In the genomic region with DNA sequence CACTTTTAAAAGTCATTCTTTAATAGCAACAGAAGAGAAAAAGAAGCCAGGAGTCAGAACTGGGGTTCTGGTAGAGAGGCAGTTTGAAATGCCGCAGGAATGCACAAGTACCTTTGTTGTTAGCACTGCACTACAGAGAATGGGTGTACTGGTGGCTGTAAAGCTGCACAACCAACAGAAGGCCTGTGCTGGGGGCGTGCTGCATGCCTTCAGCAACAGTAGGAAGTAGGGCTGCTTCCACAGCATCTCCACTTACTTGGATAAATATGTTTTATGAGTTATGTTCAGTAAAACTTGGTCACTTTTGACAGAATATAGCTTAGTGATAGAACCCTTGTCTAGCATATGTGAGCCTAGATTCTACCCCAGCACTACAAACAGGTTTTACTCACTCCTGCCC, we compare ENCODE assay signal across 10 mouse cellular contexts.
"Had no signal": no experiment of that assay in that cellular context is flagged by ENCODE, and none has a peak within 500 bp of the region (broad histone marks: within the 10 kb centered on the region; RNA-seq: fewer than 3 reads in every experiment).

No protein-coding gene starts in this region.

- H3K4me1 ChIP-seq: liver, embryonic 13.5 days; lung, embryonic 15.5 days; stomach, embryonic 15.5 days had no signal

- H3K36me3 ChIP-seq: lung, embryonic 15.5 days; stomach, embryonic 15.5 days had no signal

- H3K27ac ChIP-seq: kidney, postnatal 0 days; liver, embryonic 13.5 days; lung, embryonic 15.5 days; stomach, embryonic 15.5 days had no signal

- H3K9me3 ChIP-seq: liver, embryonic 13.5 days; lung, embryonic 15.5 days; stomach, embryonic 15.5 days had no signal

- H3K4me3 ChIP-seq: liver, embryonic 13.5 days; lung, embryonic 15.5 days; stomach, embryonic 15.5 days had no signal

- H3K27me3 ChIP-seq: liver, embryonic 13.5 days; lung, embryonic 15.5 days; stomach, embryonic 15.5 days had no signal

- DNase-seq: kidney, adult 2 months; kidney, postnatal 25 days; liver, embryonic 13.5 days; midbrain, embryonic 14.5 days; right cerebral cortex, postnatal 14 days; spleen, adult 18-20 months; thymus, postnatal 25 days had no signal
